Mouse (Mus musculus) kidney, adult 18-20 months (tissue): ENCODE measurements around the gene Tspan5.

Experiments used
- DNase-seq: peaks from one replicate; pipeline ENCODE4 v3.0.0; 2021

Gene Tspan5

GRCm38 (mm10) chr3:138886121-138886520 lies 144.1 kb downstream of the Tspan5 start:
- DNase-seq, result no peak

- DNase-seq, result no peak
These were observed 147.2 kb downstream of the Tspan5 start for GRCm38 (mm10) chr3:138889214-138889613.

- no peak for DNase-seq
These were observed 147.8 kb downstream of the Tspan5 start for GRCm38 (mm10) chr3:138889769-138890295.

- no peak for DNase-seq
These were observed 151.5 kb downstream of the Tspan5 start for GRCm38 (mm10) chr3:138893520-138893919.

GRCm38 (mm10) chr3:138897500-138897899 lies 155.5 kb downstream of the Tspan5 start:
- DNase-seq, result no peak

GRCm38 (mm10) chr3:138898055-138898454 lies 156.1 kb downstream of the Tspan5 start:
- DNase-seq, result no peak

GRCm38 (mm10) chr3:138900571-138901141 lies 158.7 kb downstream of the Tspan5 start:
- no peak for DNase-seq

- DNase-seq, result no peak
These were observed 163.7 kb downstream of the Tspan5 start for GRCm38 (mm10) chr3:138905678-138906077.

GRCm38 (mm10) chr3:138906112-138906880 lies 164.3 kb downstream of the Tspan5 start:
- peak; percentile 62 for DNase-seq

GRCm38 (mm10) chr3:138909313-138909712 lies 167.3 kb downstream of the Tspan5 start:
- DNase-seq, result no peak

GRCm38 (mm10) chr3:138912504-138912903 lies 170.5 kb downstream of the Tspan5 start:
- DNase-seq, result no peak

GRCm38 (mm10) chr3:138914626-138915288 lies 172.8 kb downstream of the Tspan5 start:
- no peak for DNase-seq

- no peak for DNase-seq
These were observed 174.6 kb downstream of the Tspan5 start for GRCm38 (mm10) chr3:138916591-138916990.

GRCm38 (mm10) chr3:138917016-138917415 lies 175.0 kb downstream of the Tspan5 start:
- no peak for DNase-seq

GRCm38 (mm10) chr3:138918241-138918640 lies 176.2 kb downstream of the Tspan5 start:
- no peak for DNase-seq

GRCm38 (mm10) chr3:138926161-138926560 lies 184.2 kb downstream of the Tspan5 start:
- DNase-seq, result no peak

GRCm38 (mm10) chr3:138927437-138927836 lies 185.4 kb downstream of the Tspan5 start:
- no peak for DNase-seq

- no peak for DNase-seq
These were observed 194.8 kb downstream of the Tspan5 start for GRCm38 (mm10) chr3:138936780-138937179.

- no peak for DNase-seq
These were observed 195.2 kb downstream of the Tspan5 start for GRCm38 (mm10) chr3:138937241-138937640.

- DNase-seq, result no peak
These were observed 199.6 kb downstream of the Tspan5 start for GRCm38 (mm10) chr3:138941604-138942003.

GRCm38 (mm10) chr3:138945516-138945915 lies 203.5 kb downstream of the Tspan5 start:
- no peak for DNase-seq

- no peak for DNase-seq
These were observed 207.1 kb downstream of the Tspan5 start for GRCm38 (mm10) chr3:138949081-138949480.

- no peak for DNase-seq
These were observed 213.2 kb downstream of the Tspan5 start for GRCm38 (mm10) chr3:138955220-138955619.
